Mouse (Mus musculus) lung, adult 2 months (tissue): ENCODE results near the gene Cd300lf.

ENCODE experiments used
- CTCF ChIP-seq: fragments of 200-500 bp; IDR thresholded peaks from 2 replicates; pipeline ENCODE4 v1.5.1; 2011; ENCODE audit warnings: mild to moderate bottlenecking, low read length, control low read depth; ENCODE audit not compliant: insufficient read depth
- POLR2A ChIP-seq: fragments of 200-500 bp; IDR thresholded peaks from 2 replicates; pipeline ENCODE4 v1.6.1; 2011; ENCODE audit warnings: low read depth, mild to moderate bottlenecking, control low read depth, low read length, borderline replicate concordance; ENCODE audit errors: extremely low read depth

GRCm38 (mm10) chr11:115171125-115171524, 37.3 kb upstream of the Cd300lf start:
- no peak for TF ChIP-seq POLR2A
- TF ChIP-seq CTCF: no peak
